Mouse (Mus musculus): ENCODE measurements around the gene Hoxc8. TPM values are rescaled to one million over a fixed set of nuclear protein-coding genes. Genes with fewer than 3 reads are reported as not detected.
A peak's percentile ranks its signal among the peaks of the same experiment; 100 is the strongest.

The Hoxc8 gene
- total RNA-seq, 2 experiments from 2014 or later, result 30.8 to 34.8 TPM

- no peak for DNase-seq (ENCODE audit: low spot score in 2 of 2)
These were observed 9.5 kb upstream of the Hoxc8 start for GRCm38 (mm10) chr15:102980912-102981311.

GRCm38 (mm10) chr15:102981379-102982288 is 8.8 kb upstream of the Hoxc8 start:
- no peak for DNase-seq (ENCODE audit: low spot score in 2 of 2)

GRCm38 (mm10) chr15:102983716-102984115 is 6.7 kb upstream of the Hoxc8 start:
- DNase-seq (ENCODE audit: low spot score in 2 of 2), result no peak

- DNase-seq (ENCODE audit: low spot score in 2 of 2), result no peak
These were observed 5.9 kb upstream of the Hoxc8 start for GRCm38 (mm10) chr15:102984521-102984920.

- DNase-seq (ENCODE audit: low spot score in 2 of 2), result no peak
These were observed 5.5 kb upstream of the Hoxc8 start for GRCm38 (mm10) chr15:102984925-102985324.

- peak; percentile 97 to 98 for DNase-seq (ENCODE audit: low spot score in 2 of 2)
These were observed 3.1 kb upstream of the Hoxc8 start for GRCm38 (mm10) chr15:102987124-102987833.

GRCm38 (mm10) chr15:102988078-102988477 is 2.3 kb upstream of the Hoxc8 start:
- no peak for DNase-seq (ENCODE audit: low spot score in 2 of 2)

GRCm38 (mm10) chr15:102991782-102992181 is 1.4 kb downstream of the Hoxc8 start:
- DNase-seq (ENCODE audit: low spot score in 2 of 2), result peak in 1 of 2 experiments; percentile 26

GRCm38 (mm10) chr15:102992206-102992605 is 1.8 kb downstream of the Hoxc8 start:
- peak in 1 of 2 experiments; percentile 27 for DNase-seq (ENCODE audit: low spot score in 2 of 2)

- no peak for DNase-seq (ENCODE audit: low spot score in 2 of 2)
These were observed 2.5 kb downstream of the Hoxc8 start for GRCm38 (mm10) chr15:102992863-102993262.

- DNase-seq (ENCODE audit: low spot score in 2 of 2), result no peak
These were observed 6.1 kb downstream of the Hoxc8 start for GRCm38 (mm10) chr15:102996548-102996947.

GRCm38 (mm10) chr15:102997431-102997830 is 7.0 kb downstream of the Hoxc8 start:
- DNase-seq (ENCODE audit: low spot score in 2 of 2), result no peak

GRCm38 (mm10) chr15:102997939-102998355 is 7.5 kb downstream of the Hoxc8 start, which contains the start of gene Hoxc6:
Gene Hoxc6, plus strand, starts transcription at chr15:102998257.
- DNase-seq (ENCODE audit: low spot score in 2 of 2), result peak; percentile 53 to 60

- no peak for DNase-seq (ENCODE audit: low spot score in 2 of 2)
These were observed 8.3 kb downstream of the Hoxc8 start for GRCm38 (mm10) chr15:102998608-102999182.

GRCm38 (mm10) chr15:102999183-102999831 is 8.9 kb downstream of the Hoxc8 start:
- DNase-seq (ENCODE audit: low spot score in 2 of 2), result peak; percentile 80 to 85

- peak; percentile 39 to 44 for DNase-seq (ENCODE audit: low spot score in 2 of 2)
These were observed 9.5 kb downstream of the Hoxc8 start for GRCm38 (mm10) chr15:102999955-103000354.

- DNase-seq (ENCODE audit: low spot score in 2 of 2), result peak; percentile 44 to 54
These were observed 10.1 kb downstream of the Hoxc8 start for GRCm38 (mm10) chr15:103000501-103000901.

GRCm38 (mm10) chr15:103001370-103001769 is 11.0 kb downstream of the Hoxc8 start:
- no peak for DNase-seq (ENCODE audit: low spot score in 2 of 2)

GRCm38 (mm10) chr15:103002156-103002555 is 11.7 kb downstream of the Hoxc8 start:
- DNase-seq (ENCODE audit: low spot score in 2 of 2), result no peak

GRCm38 (mm10) chr15:103002821-103003448 is 12.5 kb downstream of the Hoxc8 start:
- no peak for DNase-seq (ENCODE audit: low spot score in 2 of 2)
